Mouse (Mus musculus) erythroblast, adult 5-6 weeks (primary cell): ENCODE data around the gene Pld6. TPM values are rescaled to one million over a fixed set of nuclear protein-coding genes. Genes with fewer than 3 reads are reported as not detected.

ENCODE experiments used
- ATAC-seq: replicated peaks from 2 replicates; pipeline ENCODE4 v1.8.0; 2016; ENCODE audit warnings: moderate number of reproducible peaks, mild to moderate bottlenecking, moderate TSS enrichment, inconsistent platforms; ENCODE audit not compliant: poor library complexity, low FRiP score, severe bottlenecking
- total RNA-seq, 2 experiments: library from RNA; stranded (forward) in 1 of 2; stranded (reverse) in 1 of 2; fragments of 150-400 nt in 1 of 2; fragments of 200-764, 138-1000 nt in 1 of 2; gene quantifications; 2 replicates each; pipeline versions ENCODE4 v1.2.3 to v1.2.4; 2015 to 2017; ENCODE audit warnings: low replicate concordance in 2 of 2

Pld6 gene
- not detected in 2 replicates for total RNA-seq (2015; ENCODE audit: low replicate concordance)
- 0.84 TPM in 1 of 2 replicates, not detected in the other for total RNA-seq (2017; ENCODE audit: low replicate concordance)

DNA sequence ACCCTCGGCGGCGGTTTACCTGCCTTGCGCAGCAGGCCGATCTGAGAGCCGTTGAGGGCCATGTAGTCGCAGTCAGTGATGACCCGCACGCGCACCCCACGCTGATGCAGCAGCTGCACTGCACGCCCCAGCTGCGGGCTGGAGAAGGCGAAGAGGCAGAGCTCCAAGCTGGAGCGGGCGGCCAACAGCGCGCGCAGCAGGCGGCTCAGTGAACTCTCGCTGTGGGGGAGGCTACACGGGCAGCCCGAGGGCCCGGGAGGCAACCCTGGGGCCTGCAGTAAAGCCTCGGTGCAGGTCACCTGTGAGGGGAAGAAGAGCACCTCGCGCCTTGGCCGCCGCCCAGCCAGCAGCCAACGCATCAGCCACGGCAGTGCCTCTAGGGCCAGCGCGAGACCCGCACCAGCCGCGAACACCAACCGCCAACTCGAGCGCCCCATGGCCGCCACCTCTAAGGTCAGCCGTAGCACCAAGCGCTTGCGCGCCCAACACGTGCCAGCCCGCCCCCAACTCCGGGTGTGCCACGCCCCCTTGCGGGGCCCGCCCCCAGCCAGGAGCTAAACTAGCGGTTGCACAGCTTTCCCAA lies at the start of gene Pld6:
TSS of gene Pld6 (minus strand) at position 447 of the 583 bp plus-strand sequence.
- ATAC-seq, result no peak

DNA sequence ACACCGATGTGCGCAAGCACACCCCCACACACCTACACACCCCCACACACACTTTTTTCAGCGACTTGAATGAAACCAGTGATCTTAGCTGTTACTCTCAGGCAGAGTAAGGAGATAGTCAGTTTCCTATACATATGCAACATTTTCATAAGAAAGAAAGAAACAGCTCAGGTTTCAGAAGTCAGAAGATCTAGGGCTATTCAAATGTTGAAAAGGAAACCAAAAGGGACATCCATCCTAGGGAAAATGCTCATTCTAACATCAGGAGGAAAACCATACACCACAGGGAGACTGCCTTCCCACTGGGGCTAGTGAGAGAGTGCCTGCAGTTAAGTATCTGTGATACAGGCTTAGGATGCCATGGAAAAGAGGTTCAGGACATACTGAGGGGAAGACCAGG lies 34.2 kb upstream of the Pld6 start:
- no peak for ATAC-seq

DNA sequence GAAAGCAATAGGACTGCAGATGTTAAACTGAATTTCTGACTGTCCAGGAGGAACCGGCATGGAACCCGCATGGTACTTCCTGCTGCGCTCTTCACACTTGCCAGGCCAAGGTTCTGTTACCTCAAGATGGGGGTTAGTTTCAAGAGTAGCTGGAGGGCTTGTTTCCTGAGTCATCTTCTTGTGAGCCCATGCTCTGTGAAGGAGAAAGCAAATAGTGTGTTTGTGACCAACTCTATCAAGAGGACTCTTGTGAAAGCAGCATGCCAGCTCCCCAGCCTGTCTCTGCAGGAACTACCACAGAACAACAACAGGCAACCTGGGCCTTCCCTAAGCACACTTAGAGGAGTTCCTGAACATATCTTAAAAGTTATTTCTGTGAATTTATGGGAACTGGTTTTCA lies 30.5 kb upstream of the Pld6 start:
- ATAC-seq, result no peak

- ATAC-seq, result no peak
Measured at GRCm38 (mm10) chr11:59815482-59816065, 28.1 kb upstream of the Pld6 start.

DNA sequence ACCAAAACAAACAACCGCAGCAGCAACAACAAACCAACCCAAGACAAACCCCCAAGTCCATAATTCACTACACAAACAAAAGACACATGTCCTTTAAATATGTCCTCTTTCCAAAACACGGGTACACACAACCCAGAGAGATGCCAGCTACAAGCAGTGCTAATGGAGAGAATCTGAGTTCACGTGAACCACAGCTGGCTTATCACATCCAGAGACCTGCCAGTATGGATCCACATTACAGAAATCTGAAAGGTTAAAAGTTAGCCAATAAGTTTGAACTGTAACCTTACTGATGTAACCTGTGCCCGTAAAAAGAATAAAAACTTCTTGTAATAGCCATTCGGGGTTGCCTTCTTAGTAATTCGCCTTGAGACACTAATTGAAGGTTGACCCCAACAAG lies 27.5 kb upstream of the Pld6 start:
- ATAC-seq, result no peak

DNA sequence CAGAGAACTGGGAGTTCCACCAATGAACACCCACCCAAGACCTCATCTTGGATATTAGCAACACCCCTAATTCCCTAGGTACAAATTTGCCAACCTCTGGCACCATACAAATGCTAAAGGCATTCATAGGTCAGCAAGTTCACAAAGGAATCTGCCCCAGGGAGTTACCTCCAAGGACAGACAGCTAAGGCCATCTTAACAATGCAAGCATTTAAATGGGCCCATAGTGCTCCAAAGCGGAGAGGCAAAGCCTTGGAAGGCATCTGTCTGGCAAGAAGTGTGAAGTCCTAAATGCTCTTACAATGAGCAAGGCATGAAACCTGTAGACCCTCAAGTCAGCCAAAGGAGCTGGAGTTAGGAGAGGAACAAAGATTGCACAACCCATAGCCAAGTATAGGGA lies 26.9 kb upstream of the Pld6 start:
- no peak for ATAC-seq

GRCm38 (mm10) chr11:59813276-59813675 lies 25.8 kb upstream of the Pld6 start:
- no peak for ATAC-seq

- no peak for ATAC-seq
Measured at GRCm38 (mm10) chr11:59811211-59811610, 23.8 kb upstream of the Pld6 start.

- ATAC-seq, result no peak
Measured at GRCm38 (mm10) chr11:59810480-59811158, 23.2 kb upstream of the Pld6 start.

DNA sequence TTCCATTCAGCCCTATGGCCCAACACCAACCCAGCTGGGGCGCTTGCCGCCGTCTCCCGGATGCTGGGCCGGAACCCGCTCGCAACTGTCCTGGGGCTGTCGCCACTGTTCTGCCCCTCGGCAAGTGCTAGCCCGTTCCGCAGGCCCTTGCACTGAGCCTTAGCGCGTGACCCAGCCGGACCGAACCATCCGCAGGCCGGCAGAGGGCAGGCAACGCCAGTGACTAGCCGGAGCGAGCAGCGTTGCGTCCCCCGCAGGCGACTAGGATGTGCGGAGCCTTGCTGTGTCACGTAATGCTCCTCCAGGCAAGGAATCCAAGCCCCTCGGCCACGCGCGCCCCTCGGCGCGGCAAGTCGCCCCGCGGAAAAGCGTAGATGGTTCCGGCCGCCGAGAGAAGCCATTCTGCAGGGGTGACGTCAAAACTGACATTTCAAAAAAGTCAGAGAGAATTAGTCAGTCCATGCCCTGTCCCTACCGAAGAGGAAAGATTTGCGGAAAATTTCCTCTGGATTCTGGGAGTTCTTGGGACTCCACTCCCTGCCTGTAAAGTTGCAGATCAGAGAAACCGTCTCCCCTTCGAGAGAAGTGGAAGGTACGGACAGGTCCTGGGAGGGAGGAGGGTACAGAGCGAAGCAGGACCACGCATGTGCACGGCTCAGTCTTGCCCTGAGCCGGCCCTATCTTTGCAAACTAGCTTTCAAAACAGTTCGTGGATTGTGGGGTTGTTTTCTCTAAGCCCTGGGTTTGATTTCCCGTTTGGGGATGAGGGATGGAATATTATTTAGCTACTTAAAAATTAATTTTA lies 22.4 kb upstream of the Pld6 start, which contains the start of gene Flcn:
TSS of gene Flcn (minus strand) at position 347 of the 805 bp plus-strand sequence.
- peak; percentile 88 for ATAC-seq

GRCm38 (mm10) chr11:59809071-59809669 lies 21.7 kb upstream of the Pld6 start:
- peak; percentile 66 for ATAC-seq

- ATAC-seq, result peak; percentile 2; the same call in 1 of the 2 replicates
Measured at GRCm38 (mm10) chr11:59808170-59808960, 20.9 kb upstream of the Pld6 start.

- ATAC-seq, result no peak
Measured at GRCm38 (mm10) chr11:59805656-59806055, 18.2 kb upstream of the Pld6 start.

- ATAC-seq, result no peak
Measured at GRCm38 (mm10) chr11:59805256-59805655, 17.8 kb upstream of the Pld6 start.

DNA sequence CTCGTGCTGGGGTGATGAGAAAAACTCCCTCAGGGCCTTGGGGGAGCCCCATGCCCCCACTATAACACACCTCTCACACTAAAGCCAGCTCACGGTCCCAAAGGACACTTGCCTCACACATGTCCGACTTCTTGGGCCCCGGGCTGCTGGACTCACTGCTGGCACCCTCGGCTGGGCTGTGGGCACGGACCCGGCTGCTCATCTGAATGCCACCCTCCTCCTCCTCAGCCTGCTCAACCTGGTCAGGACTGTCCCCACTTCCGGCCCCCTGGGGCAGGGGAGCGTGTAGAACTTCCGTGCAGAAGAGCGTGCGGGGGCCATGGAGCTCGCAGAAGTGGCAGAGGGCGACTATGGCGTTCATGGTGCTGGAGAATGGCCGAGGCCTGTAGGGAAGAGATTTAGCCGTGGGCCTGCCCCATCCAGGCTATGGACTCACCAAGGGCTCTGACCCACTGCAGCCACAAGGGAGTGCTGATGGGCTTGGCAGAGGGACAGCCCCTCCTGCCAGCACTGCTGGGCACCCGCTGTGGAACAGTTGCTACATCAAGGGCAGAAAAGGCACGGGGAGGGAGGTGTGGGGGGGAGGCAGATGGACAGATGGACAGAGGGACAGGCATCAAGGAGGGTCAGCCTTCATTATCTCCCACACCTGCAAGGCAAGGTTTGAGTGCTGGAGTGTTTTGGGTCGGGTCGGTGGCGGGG lies 17.1 kb upstream of the Pld6 start:
- no peak for ATAC-seq

DNA sequence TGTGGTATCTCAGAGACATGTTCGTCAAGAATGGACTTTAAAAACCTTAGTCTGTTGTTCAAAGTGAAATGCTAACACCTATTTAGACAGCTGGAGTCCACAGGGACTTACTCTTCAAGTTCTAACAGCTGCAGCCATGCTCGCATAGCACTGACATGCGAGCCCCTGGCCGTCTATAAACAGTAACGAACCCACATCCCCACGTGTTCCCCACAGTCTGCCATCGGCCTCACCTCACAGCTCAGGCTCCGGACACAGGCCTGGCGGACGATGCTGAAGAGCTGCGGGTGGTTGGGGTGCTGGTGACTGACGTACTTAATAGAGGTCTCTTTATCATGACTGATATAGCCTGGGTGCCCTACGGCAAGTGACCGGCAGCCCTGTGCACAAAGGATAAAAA lies 16.1 kb upstream of the Pld6 start:
- no peak for ATAC-seq

DNA sequence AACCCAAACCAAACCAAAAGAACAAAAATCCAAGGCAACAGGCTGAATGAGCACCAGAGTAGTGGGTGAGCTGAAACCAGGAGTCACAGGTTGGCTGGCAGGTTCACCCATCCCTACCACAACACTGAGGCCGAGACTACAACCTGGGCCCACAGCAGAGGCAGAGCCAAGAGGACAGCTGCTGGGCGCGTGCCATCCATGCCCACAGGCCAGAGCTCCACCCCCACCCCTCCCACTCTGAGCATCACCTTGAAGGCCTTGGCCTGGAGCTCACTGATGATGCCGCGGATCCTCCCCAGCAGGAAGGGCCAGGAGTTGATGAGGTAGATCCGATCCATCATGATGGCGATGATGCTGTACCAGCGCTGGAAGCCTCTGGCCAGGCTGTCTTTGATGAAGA lies 14.4 kb upstream of the Pld6 start:
- no peak for ATAC-seq

DNA sequence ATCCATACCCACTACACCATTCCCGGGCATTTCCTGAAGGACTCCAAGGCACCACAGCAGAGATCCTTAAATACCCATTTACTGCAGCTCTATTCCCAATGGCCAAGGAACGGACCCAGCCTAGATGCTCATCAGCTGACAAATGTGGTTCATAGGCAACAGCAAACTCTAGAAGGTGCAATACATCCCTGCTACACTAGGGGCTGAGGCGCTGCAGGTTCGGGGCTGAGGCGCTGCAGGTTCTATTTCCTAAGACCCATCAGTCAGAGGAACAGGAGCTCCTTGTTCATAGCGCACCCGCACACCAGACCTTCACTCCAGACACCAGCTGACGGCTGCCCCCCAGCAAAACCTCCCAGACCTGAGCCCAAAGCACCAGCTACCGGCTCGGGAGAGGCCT lies 13.0 kb upstream of the Pld6 start:
- no peak for ATAC-seq

GRCm38 (mm10) chr11:59793390-59793789 lies 5.9 kb upstream of the Pld6 start:
- no peak for ATAC-seq
